Mouse (Mus musculus) common myeloid progenitor, adult 5-6 weeks (primary cell): ENCODE measurements around the gene Tdrd5. TPM values are rescaled to one million over a fixed set of nuclear protein-coding genes. Genes with fewer than 3 reads are reported as not detected.
"Not testable (repeated sequence)": the region's sequence is repeated elsewhere in the genome, so short reads cannot be mapped to it uniquely, and the experiment has no call there.

Experiments used
- ATAC-seq: replicated peaks from 2 replicates; pipeline ENCODE4 v1.8.0; 2016; ENCODE audit warnings: low read depth, mild to moderate bottlenecking, moderate TSS enrichment, inconsistent platforms; ENCODE audit not compliant: poor library complexity, severe bottlenecking
- total RNA-seq: library from RNA; stranded (forward); fragments of 200-1000, 187-1606 nt; gene quantifications from 2 replicates; pipeline ENCODE4 v1.2.3, GENCODE M21; 2017

The Tdrd5 gene
- total RNA-seq, 1 experiment from 2014 or later, result 0.18 TPM

DNA sequence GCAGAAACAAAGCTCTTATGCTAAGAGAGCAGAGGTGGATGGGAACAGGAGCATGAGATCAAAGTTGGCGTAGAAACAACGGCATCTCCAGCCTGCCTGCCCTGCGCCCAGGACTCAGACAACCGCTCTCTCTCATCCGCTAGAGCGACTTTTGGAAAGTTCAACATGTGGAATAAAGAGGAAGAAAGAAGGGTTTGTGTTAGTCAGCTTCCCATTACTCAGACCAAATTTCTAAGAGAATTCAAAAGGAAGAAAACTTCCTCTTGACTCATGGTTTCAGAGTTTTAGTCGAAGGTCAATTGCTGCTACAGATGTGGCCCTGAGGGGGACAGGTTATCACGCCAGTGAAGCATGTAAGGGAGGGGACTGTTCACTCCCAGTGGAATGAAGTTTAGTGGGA, 39.5 kb downstream of the Tdrd5 start:
- no peak for ATAC-seq

GRCm38 (mm10) chr1:156263352-156263751, 40.1 kb downstream of the Tdrd5 start:
- peak; percentile 67 for ATAC-seq

- ATAC-seq, result no peak
Observed at GRCm38 (mm10) chr1:156254866-156255265, 48.6 kb downstream of the Tdrd5 start.

DNA sequence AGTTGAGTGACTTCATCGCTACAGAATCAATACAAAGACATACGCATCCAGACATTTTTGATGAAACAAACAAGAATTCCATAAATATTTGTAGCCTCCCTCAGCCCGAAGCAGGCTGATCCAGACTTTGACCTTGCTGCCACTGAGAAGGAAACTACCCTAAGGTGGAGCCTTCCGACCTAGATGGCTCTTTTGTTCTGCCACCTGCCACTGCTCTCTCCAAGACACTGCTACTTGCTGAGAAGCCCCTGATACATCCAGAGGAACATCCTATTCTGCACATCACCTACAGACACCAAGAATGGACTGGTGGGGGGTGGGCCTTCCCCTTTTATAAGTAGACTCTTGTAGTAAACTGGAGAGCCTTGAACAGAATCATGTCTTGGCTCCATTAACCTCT, 52.4 kb downstream of the Tdrd5 start:
- ATAC-seq, result not testable (repeated sequence)

DNA sequence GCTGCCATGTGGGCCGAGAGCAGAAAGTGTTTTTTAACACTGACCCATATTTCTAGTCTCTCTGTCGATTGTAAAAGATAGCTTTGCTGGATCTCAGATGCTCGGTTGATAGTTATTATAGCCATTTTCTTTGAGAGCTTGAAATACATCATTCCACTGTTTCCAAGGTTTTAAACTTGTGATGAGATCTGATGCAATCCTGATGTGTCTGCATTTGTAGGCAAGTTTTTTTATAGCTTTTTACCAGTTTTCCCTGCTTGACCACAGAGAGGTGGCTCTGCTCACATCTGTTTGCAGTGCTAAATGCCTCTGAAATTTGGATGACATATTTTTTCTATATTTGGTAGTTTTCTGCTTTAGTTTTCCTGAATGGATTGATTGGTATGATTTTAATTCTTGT, 55.6 kb downstream of the Tdrd5 start:
- no peak for ATAC-seq

GRCm38 (mm10) chr1:156241713-156242348, 61.6 kb downstream of the Tdrd5 start:
- peak; percentile 94 for ATAC-seq

DNA sequence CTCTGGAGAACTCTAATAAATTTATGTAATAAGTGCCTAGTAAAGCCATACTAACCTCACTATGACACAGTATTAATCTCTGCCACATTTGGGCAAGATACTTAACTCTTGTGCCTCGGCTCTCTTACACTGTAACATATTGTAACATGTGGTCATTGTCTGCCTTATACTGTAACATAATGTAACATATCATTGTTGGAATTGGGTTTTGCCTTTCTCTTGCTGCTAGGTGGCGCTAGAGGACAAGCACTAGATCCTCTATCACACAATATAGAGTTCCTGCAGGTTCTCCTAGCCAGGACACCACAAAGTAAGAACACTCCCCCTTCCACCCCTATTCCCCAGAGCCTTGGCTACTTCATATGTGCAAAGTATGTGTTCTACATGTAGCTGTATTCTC, 62.4 kb downstream of the Tdrd5 start:
- peak; percentile 91 for ATAC-seq

DNA sequence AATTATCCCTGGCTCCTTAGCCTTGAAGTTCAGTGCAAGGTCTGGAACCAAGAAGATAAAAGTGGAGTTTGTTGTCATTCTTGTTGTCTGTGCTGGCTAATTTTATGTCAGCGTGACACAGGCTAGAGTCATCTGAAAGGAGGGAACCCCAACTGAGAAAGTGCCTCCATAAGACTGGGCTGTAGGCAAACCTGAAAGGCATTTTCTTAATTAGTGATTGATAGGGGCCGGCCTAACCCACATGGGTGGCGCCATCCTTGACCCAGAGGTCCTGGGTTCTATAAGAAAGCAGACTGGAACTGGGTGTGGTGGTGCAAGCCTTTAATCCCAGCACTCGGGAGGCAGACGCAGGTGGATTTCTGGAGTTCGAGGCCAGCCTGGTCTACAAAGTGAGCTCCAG, 72.3 kb downstream of the Tdrd5 start:
- ATAC-seq, result no peak

DNA sequence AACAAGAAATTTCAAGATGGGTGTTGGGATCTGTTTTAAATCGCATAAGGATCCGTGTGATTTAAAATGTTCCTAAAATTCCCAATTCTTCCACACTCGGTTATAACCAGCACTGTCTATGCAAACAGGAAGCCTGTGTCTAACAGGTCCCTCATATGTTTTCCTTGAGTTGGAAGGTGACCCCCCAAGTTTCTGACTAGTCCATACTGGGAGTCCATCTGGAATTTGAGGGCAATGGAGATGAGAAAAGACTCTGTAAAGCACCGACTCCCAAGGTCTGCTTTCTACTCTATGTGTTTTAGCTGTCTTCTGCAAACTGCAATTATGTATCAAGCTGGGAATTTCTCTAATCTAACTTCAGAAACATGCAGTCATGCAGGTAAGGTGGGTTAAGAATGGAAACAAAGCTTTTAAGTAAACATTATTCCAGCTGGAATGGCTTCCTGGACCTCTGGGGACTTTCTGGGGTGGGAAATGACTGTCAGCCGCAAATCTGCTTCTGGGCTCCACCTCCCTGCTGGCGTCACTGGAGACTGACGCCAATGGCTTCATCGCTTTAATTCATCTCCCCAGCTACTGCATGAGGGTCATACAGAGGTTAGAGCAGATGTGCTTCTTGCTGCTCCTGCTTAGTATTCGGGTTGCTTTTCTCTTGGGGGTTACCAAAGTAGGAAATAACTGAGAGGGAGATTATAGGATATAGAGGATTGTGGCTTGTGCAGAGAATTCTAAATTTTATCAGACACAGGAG, 73.0 kb downstream of the Tdrd5 start:
- ATAC-seq, result no peak

DNA sequence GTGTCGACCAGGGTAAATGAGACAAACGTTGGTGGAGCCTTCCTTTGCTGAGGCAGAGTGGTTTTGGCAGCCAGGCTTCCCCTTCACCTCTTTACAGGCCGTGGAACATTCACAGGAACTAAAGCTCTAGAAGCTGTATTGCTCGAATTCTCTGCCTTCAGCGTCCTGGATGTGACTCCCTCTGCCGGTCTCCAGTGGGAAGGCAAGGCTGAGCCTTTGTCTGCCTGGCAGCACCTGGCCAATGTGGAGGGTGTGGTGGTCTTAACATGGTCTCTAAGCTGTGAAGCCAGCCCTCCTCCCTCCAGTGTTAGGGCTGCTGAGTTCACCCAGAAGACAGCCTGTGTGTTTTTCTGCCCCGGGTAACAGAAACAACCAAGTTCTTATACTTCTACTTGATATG, 74.0 kb downstream of the Tdrd5 start:
- ATAC-seq, result peak; percentile 97

- no peak for ATAC-seq
Observed at GRCm38 (mm10) chr1:156228728-156229127, 74.7 kb downstream of the Tdrd5 start.

DNA sequence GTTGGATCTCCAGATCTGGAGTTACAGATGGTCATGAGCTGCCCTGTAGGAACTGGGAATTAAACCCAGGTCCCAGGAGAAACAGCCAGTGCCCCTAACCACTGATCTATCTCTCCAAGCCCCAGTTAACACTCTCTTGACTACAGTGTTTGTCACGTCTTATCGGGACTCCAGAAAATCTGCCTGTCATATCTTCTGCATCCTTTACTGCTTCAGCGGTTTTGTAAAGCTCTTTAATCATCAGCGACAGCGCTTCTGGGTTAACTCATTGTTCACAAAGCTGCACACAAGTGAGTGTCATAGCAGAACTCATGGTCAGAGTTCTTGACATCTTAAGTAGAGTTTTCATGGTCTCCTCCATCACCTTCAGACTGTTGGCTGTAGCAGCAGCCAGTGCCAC, 76.6 kb downstream of the Tdrd5 start:
- ATAC-seq, result no peak

DNA sequence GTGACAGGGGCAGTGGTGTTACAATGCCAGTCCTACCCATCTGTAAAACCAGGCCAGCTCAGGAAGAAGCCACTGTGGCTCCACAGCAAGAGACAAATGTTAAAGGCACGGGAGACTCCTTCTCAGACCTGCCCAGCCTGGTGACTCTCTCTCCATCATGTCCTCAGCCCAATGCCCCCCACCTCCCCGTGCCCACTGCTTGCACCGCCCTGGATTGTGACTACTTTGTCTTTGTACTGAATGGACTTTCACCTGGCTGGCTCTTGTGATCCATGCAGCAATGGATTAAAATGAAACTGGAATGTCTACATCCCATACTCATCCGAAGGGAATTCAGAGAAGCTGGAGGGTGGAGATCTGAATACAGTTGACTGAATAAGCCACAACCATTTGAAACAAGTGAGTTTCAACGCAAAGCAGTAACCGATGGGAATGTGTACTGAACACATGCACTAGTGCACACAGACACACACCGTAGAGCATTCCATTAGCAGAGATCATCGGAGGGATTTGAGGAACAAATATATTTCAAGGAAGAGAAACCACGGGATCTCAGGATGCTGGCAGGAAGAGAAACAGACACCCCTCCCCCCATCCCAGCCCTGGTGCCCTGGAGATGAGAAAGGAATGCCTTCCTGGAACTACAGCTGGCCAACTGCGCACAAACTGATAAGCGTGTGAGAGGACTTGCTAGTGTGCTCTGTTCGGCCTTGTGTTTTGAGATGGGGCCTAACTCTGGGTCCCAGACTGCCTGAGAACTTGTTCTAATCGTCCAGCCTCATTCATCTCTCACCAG, 81.1 kb downstream of the Tdrd5 start:
- no peak for ATAC-seq

DNA sequence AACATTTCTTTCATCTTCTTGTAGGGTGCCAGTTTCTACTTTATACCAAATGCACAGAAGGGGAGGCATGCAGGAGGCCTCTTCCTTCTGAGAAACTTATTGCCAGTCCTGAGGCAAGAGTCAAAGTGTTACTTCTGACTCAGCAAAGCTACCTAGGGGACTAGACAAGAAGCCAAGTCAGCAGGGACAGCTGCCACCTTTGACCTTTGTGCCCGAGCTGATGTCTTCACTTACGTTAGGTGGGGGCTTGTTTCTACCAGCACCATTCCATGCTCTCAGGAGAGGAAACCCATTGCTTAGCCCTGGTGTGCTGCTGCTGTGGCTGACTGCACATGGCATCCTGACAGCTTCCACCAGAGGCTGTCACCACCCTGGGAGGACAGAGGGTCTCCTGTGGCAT, 82.1 kb downstream of the Tdrd5 start:
- no peak for ATAC-seq

GRCm38 (mm10) chr1:156218573-156218972, 84.9 kb downstream of the Tdrd5 start:
- no peak for ATAC-seq

GRCm38 (mm10) chr1:156217941-156218340, 85.5 kb downstream of the Tdrd5 start:
- ATAC-seq, result no peak

DNA sequence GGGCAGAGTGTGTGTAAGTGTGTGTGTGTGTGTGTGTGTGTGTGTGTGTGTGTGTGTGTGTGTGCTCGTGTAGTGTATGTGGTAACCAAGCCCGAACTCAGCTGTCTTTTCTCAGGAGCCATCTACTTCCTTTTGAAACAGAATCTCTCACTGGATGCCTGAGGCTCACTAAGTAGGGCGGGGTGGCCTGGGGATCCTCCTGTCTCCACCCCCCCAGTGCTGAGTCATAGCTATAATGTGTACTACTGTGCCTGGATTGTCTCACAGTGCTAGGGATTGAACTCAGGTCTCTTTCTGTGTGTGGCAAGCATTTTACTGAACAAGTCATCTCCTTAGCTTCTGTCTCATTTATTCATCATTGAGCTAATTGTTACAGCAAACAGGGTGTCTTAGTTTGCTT, 86.1 kb downstream of the Tdrd5 start:
- ATAC-seq, result peak; percentile 98

GRCm38 (mm10) chr1:156216249-156216648, 87.2 kb downstream of the Tdrd5 start:
- no peak for ATAC-seq

GRCm38 (mm10) chr1:156214651-156215050, 88.8 kb downstream of the Tdrd5 start:
- no peak for ATAC-seq

- peak; percentile 34; the same call in 1 of the 2 replicates for ATAC-seq
Observed at GRCm38 (mm10) chr1:156212923-156213322, 90.5 kb downstream of the Tdrd5 start.

- no peak for ATAC-seq
Observed at GRCm38 (mm10) chr1:156211809-156212317, 91.6 kb downstream of the Tdrd5 start.
